Mouse (Mus musculus): ENCODE measurements around the gene Rab20. TPM values are rescaled to one million over a fixed set of nuclear protein-coding genes. Genes with fewer than 3 reads are reported as not detected.
A peak's percentile ranks its signal among the peaks of the same experiment; 100 is the strongest.
"Not testable (repeated sequence)": the region's sequence is repeated elsewhere in the genome, so short reads cannot be mapped to it uniquely, and the experiment has no call there.

Rab20 gene
- total RNA-seq (2021), result under 1 TPM; 0.74 to 0.94 TPM
- long read RNA-seq, experiment 1, result 0 reads
- long read RNA-seq, experiment 2, partial matches to known transcripts, result 0 of 2 reads
- long read RNA-seq, experiment 2, other reads (novel, unspliced or antisense), result 0 of 2 reads

DNA sequence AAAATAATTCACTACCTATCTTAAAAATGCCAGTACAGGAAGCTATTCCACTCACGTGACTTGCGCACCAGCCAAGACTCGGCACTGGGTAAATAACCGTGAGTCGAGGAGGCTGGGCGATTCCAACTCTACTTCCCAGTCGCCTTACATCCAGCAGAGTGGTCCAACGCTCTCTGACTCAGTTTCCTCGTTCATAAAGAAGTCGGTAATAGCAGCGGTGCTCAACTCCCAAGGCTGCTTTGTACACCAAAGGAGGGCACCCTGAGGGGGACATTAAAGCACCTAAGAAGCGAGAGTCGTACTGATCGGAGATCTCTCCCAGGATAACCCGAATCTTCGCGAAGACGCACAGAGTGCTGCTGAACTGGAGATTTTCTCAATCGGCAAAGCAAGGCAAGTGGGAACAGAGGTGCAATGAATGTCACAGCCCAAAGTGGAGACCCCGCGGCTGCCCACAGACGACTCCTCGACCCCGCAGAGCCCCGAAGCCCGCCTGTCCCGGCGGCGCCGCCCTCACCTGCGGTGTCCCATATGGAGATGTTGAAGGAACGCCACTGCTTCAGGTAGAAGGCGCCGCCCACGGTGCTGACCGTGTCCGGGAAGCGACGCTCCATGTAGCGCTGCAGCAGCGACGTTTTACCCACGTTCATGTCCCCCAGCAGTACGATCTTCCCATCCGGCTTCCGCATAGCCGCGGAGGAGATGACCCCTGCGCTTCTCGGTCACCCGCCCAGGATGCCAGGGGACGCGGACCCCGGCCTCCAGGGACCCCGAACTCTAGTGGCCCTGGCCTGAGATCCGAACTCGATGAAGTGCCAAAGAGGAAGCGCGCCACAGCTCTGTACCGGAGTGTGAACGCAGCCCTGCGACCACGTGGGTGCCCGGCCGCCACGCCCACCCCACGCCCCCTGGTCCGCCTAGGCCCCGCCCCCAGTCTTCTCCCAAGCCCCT lies at the start of gene Rab20:
Gene Rab20, minus strand, starts transcription at position 900 of the 951 bp plus-strand sequence.
- no peak for DNase-seq (ENCODE audit: low spot score in 2 of 2)

DNA sequence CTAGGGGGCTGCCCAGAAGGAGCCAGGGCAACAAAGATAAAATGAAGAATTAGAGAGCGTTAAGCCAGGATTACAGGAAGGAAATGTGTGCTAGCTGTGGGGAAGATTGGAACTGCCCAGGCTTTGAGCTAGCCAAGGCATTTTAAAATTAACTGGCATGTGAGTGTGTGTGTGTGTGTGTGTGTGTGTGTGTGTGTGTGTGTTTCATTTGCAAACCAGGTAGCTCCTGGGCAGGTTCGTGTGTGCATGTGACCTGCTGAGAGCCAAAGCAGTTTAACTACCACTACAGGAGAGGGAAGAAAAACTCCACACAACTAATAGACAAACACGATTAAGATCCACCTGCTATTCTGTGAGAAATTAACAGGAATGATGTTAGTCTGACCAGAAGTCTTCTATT lies 44.8 kb upstream of the Rab20 start:
- DNase-seq (ENCODE audit: low spot score in 2 of 2), result no peak

DNA sequence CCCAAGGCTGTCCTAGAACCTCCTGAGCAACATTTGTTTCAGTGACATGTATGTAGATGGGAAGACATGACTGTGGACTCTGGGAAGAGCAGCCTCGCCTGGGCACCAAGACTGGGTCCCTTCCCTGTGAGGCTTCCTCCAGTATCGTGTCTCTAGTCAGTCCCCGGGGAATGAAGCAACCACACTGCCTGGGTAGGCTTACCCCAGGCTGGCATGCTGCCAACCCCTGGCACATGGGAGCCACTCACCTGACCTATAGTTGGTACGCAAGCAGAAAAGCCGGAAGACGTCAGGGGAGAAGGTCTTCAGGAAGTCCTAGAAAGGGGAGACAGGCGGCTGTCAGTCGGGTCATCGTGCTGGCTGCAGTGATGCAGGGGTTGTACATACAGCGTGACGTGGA lies 40.2 kb upstream of the Rab20 start:
- no peak for DNase-seq (ENCODE audit: low spot score in 2 of 2)

DNA sequence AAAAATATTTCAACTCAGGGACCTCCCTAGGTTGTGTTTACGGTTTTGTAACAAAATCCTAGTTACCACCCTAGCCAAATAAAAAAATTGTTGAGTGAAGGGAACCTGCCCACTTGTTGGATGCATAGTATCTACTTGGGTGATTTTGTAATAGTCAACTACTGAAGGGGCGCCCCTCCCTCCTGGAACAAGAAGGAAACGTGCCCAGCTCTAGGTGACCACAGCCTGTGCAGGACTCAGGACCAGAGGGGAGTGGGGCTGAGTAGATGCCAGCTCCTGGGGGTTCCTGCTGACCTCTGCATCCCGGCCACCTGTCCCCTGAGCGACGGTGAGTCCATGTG lies 39.5 kb upstream of the Rab20 start:
- DNase-seq (ENCODE audit: low spot score in 2 of 2), result no peak

DNA sequence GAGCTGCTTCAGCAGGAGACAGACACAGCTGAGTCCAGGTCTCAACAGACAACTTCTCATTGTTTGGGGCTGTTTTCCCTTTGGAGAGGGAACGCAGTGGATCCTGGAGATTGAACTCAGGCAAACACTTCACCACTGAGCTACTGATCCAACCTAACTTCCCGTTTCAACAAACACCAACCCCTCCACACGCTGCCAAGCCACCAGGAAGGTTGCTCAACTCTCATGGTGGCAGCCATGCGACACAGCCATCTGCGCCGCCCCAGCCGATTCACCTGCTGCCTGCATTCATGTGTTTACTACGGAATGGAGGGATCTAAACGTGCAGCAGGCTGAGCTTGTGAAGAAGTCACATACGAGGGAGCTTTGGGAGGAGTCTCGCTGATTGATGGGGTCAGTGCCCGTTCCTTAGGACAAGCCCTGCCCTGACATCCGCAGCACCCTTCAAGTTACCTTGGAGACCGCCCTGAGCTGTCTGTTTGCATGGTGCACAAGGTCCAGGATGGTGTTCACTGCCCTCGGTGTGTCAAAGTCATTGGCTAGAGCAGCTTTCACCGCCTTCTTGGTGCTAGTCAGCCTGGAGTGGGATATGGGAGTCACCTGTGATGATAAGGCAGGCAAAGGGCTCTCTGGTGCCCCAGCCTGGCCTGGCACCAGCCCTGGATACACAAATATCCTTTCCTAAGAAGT lies 39.0 kb upstream of the Rab20 start:
- DNase-seq (ENCODE audit: low spot score in 2 of 2), result peak in 1 of 2 experiments; percentile 40

- DNase-seq (ENCODE audit: low spot score in 2 of 2), result no peak
Observed at GRCm38 (mm10) chr8:11516292-11516691, 37.8 kb upstream of the Rab20 start.

DNA sequence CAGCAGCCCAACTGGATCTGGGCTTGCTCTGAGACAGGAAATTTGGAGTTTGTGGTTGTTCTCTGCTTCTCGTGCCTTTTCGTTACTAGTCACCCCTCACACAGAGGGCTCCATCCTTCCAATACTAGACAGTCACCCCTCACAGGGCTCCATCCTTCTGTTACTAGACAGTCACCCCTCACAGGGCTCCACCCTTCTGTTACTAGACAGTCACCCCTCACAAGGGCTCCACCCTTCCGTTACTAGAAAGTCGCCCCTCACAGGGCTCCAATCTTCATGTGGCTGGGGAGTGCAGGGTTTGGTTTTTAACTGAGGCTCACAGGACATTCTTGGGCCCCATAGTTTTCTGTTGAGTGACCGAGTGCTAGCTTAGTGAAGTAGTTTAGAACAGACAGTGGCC lies 34.7 kb upstream of the Rab20 start:
- DNase-seq (ENCODE audit: low spot score in 2 of 2), result no peak

- no peak for DNase-seq (ENCODE audit: low spot score in 2 of 2)
Observed at GRCm38 (mm10) chr8:11512711-11513110, 34.2 kb upstream of the Rab20 start.

- DNase-seq (ENCODE audit: low spot score in 2 of 2), result no peak
Observed at GRCm38 (mm10) chr8:11510971-11511370, 32.5 kb upstream of the Rab20 start.

- DNase-seq (ENCODE audit: low spot score in 2 of 2), result no peak
Observed at GRCm38 (mm10) chr8:11508880-11509279, 30.4 kb upstream of the Rab20 start.

- peak in 1 of 2 experiments; percentile 42 for DNase-seq (ENCODE audit: low spot score in 2 of 2)
Observed at GRCm38 (mm10) chr8:11506802-11507201, 28.3 kb upstream of the Rab20 start.

DNA sequence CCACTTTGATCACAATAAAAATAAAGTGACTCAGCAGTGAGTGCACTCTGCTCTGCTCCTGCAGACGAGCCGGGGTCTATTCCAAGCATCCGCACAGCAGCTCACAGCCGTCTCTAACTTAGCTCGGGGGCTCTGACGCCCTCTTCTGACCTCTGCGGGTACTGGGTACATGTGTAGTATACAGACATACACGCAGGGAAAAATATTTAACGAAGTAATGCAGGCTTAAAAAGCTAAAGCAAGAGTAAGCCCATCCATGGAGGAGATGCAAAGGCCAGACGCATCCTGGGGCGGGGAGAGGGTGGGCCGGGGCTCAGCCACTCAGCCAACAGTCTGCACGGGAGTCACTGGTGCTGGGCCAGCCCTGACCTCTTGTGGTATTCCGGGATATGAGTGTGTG lies 27.6 kb upstream of the Rab20 start:
- no peak for DNase-seq (ENCODE audit: low spot score in 2 of 2)

GRCm38 (mm10) chr8:11503476-11504232 lies 25.1 kb upstream of the Rab20 start:
- DNase-seq (ENCODE audit: low spot score in 2 of 2), result no peak

DNA sequence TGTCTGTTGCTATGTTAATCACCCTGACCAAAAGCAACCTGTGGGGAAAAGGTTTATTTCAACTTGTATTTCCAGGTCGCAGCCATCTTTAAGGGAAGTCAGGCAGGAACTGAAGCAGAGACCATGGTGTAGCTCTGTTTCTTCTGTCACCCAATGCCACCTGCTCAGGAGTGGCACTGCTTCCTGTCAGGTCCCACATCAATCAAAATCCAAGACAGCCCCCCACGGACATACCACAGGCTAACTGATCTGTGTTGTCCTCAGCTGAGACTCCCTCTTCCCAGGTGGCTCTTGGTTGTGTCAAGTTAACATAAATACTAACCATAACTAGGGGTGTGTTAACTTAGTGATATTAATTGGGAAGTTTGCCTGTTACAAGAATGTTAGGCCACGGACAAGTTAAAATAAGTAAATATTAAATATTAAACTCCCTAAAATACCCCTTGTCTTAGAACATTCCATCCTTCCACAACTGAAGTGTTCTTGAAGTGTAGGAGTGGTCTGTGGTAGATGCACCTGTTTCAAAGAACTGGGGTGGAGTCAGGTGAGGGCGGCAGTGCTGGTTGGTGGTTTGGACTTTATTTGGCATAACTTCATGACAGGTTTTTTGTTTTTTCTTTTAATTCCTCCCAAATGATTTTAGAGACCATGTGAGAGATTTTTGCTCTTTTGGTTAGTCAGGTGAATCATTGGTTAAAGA lies 20.4 kb upstream of the Rab20 start:
- no peak for DNase-seq (ENCODE audit: low spot score in 2 of 2)

DNA sequence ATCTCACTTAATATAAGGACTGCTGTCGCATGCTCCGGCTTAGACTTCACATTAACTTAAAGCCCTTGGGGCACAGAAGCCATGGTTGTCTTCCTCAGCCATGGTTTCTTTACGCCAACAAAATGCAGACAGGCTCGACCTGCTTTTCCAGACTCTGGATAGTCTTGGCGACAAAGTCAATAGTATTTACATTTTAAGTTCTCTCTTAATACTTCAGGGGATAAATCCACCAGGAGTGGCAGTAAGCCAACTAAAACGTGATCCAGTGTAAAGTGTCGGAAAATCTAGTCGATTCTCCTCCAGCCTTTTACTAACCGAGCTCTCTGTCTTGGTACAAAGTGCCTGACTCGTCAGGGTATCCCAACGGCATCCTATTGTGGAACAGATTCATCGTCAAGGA lies 19.8 kb upstream of the Rab20 start:
- DNase-seq (ENCODE audit: low spot score in 2 of 2), result no peak

GRCm38 (mm10) chr8:11497017-11497990 lies 18.8 kb upstream of the Rab20 start, which contains the start of gene Naxd:
Naxd (plus strand) TSS chr8:11497506.
- DNase-seq (ENCODE audit: low spot score in 2 of 2), result peak; percentile 86 to 90

DNA sequence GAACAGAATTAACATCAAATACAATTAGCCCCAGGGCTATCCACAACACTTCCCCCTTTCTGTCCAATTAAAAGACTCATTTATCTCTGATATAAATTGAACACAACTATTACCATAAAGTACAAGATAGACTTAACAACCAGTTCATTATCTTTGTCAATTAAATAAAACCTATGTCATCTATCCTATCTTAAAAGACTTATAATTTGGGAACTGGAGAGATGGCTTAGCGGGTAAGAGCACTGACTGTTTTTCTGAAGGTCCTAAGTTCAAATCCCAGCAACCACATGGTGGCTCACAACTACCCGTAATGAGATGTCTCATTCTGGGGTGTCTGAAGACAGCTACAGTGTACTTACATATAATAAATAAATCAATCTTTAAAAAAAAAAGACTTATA lies 13.8 kb upstream of the Rab20 start:
- not testable (repeated sequence) for DNase-seq (ENCODE audit: low spot score in 2 of 2)

- DNase-seq (ENCODE audit: low spot score in 2 of 2), result no peak
Observed at GRCm38 (mm10) chr8:11487229-11487628, 8.7 kb upstream of the Rab20 start.

DNA sequence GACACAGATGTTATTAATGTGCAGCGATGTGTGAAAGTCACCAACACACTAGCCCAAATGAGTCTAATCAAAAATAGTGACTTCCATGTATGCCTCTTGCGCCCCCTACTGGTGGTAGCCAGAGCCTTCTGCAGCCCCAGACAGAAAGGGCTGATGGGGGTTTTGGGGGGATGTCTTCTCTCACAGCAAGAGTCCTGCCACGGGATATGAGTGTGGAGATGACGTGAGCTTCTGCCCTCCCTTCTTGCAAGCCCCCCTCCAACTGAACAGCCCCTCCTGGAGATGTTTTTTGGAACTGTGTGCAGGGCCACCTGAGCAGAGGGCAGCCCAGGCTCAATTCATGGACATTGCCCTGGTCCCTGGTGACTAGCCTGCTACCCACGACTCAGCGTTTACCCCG lies 7.6 kb upstream of the Rab20 start:
- DNase-seq (ENCODE audit: low spot score in 2 of 2), result peak; percentile 67 to 77

DNA sequence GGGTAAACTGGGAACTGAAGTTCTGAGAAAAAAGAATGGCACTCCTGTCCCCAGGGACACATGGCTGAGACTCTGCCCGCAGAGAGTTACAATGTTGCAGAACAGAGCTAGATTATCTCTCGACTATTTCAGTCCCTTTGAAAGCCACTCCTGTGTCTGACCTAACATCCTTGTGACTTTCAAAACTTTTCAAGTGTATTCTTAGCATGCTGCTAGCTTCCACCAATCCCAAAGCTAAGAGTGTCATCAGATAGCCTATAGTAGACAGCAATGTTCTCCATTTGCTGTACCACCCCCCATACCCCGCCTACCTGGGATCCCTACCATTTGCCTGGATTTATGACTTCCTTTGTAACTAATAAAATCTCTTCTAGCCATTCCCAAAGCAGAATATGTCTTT lies 4.0 kb upstream of the Rab20 start:
- DNase-seq (ENCODE audit: low spot score in 2 of 2), result no peak

Data from layer of hippocampus, postnatal 14 days (tissue).